Comparison of ENCODE assay signal across 17 mouse cellular contexts in the genomic region with DNA sequence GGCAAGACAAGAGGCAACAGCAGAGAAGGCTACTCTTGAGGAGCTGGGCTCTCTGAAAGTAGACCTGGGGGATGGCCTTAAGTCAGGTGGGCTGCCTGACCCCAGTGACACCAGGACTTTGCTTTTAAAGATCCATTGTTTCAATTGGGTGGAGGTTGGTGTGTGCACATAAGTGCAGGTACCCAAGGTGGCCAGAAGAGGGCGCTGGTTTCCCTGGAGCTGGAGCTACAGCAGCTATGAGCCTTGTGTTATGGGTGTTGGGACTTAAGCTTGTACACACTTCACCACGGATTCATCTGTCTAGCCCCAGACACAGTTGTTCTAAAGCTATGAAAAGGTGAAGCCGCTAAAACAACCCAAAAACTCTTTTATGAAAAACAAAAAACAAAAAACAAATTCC.
DNase-seq lines count a peak whose midpoint lies in the region; ATAC-seq and TF ChIP-seq lines count a peak whose summit lies in the region.
"Had no signal": no experiment of that assay in that cellular context is flagged by ENCODE, and none has a peak within 500 bp of the region (broad histone marks: within the 10 kb centered on the region; RNA-seq: fewer than 3 reads in every experiment).

No protein-coding gene starts in this region.

- ATAC-seq in forebrain, embryonic 14.5 days: no peak
- no peak for ATAC-seq in megakaryocyte progenitor cell, adult 5-6 weeks (replicated peaks; ENCODE audit: poor library complexity)
- ATAC-seq: forebrain, embryonic 16.5 days had no signal

- TF ChIP-seq CTCF in layer of hippocampus, adult 2 months (conservative IDR thresholded peaks at IDR 0.05): peak; percentile 63
- TF ChIP-seq CTCF in testis, adult 2 months (IDR thresholded peaks at IDR 0.05; ENCODE audit: control insufficient read depth, insufficient read depth, insufficient replicate concordance, low read depth, low read length): peak; percentile 84; the same call in 1 of the 2 replicates

- H3K4me3 ChIP-seq in forebrain, embryonic 10.5 days: no peak overlapping the region
- H3K4me3 ChIP-seq in forebrain, embryonic 14.5 days (ENCODE audit: low read depth, low read length): no peak overlapping the region
- no peak overlapping the region for H3K4me3 ChIP-seq in layer of hippocampus, adult 2 months
- no peak overlapping the region for H3K4me3 ChIP-seq in testis, adult 2 months (ENCODE audit: control insufficient read depth, low read depth, low read length)
- H3K4me3 ChIP-seq: embryonic facial prominence, embryonic 10.5 days; limb, embryonic 15.5 days; neural tube, embryonic 13.5 days had no signal

- TF ChIP-seq POLR2A in testis, adult 2 months (IDR thresholded peaks at IDR 0.05; ENCODE audit: control insufficient read depth, low read depth, low read length): no peak

- peaks cover 31% of the 10 kb centered on the region for H3K4me1 ChIP-seq in forebrain, embryonic 10.5 days
- no peaks in the 10 kb centered on the region; the same call in 1 of the 2 replicates for H3K4me1 ChIP-seq in forebrain, embryonic 14.5 days (ENCODE audit: control insufficient read depth, insufficient read depth, low read length)
- no peaks in the 10 kb centered on the region for H3K4me1 ChIP-seq in testis, adult 2 months (ENCODE audit: control insufficient read depth, insufficient read depth, low read length)
- H3K4me1 ChIP-seq: limb, embryonic 15.5 days had no signal

- no peak overlapping the region for H3K9ac ChIP-seq in forebrain, embryonic 14.5 days (ENCODE audit: low read length)
- H3K9ac ChIP-seq: limb, embryonic 15.5 days; neural tube, embryonic 13.5 days had no signal

- no peak for DNase-seq in forebrain, embryonic 10.5 days (ENCODE audit: extremely low spot score, low spot score)
- no peak for DNase-seq in forebrain, embryonic 14.5 days (ENCODE audit: low spot score)
- no peak for DNase-seq in layer of hippocampus, adult 2 months (ENCODE audit: low spot score in 2 of 2)
- no peak for DNase-seq in layer of hippocampus, adult 11-12 months (ENCODE audit: low spot score)
- DNase-seq in testis, postnatal 14 days (ENCODE audit: low spot score): no peak
- DNase-seq in right cerebral cortex, adult 2 months (ENCODE audit: low spot score in 2 of 2): no peak
- DNase-seq: cerebellum, postnatal 25 days; heart, adult 11 months; kidney, postnatal 10 days; lung, postnatal 10 days; thymus, adult 2 months had no signal

- no peaks in the 10 kb centered on the region for H3K27me3 ChIP-seq in forebrain, embryonic 10.5 days (ENCODE audit: poor library complexity, severe bottlenecking)
- no peaks in the 10 kb centered on the region for H3K27me3 ChIP-seq in forebrain, embryonic 14.5 days (replicated peaks; ENCODE audit: control insufficient read depth, insufficient read depth, low read length)
- H3K27me3 ChIP-seq in testis, adult 2 months (ENCODE audit: control insufficient read depth, insufficient read depth, low read length): no peaks in the 10 kb centered on the region
- H3K27me3 ChIP-seq: limb, embryonic 15.5 days; neural tube, embryonic 13.5 days had no signal

- no peak overlapping the region for H3K4me2 ChIP-seq in forebrain, embryonic 14.5 days (ENCODE audit: low read length)
- H3K4me2 ChIP-seq: limb, embryonic 15.5 days; neural tube, embryonic 13.5 days had no signal

- WGBS in forebrain, embryonic 10.5 days: 77% methylated on average over 3 of the region's 3 CpGs
- WGBS in forebrain, embryonic 14.5 days: 74% methylated on average over 3 of the region's 3 CpGs

- H3K9me3 ChIP-seq in forebrain, embryonic 10.5 days: peaks cover 4% of the 10 kb centered on the region; the same call in 1 of the 2 replicates
- H3K9me3 ChIP-seq in forebrain, embryonic 14.5 days (replicated peaks; ENCODE audit: control insufficient read depth, low read length): no peaks in the 10 kb centered on the region
- H3K9me3 ChIP-seq: embryonic facial prominence, embryonic 10.5 days; limb, embryonic 15.5 days; neural tube, embryonic 13.5 days had no signal

- H3K36me3 ChIP-seq in forebrain, embryonic 10.5 days (replicated peaks): no peaks in the 10 kb centered on the region
- no peaks in the 10 kb centered on the region for H3K36me3 ChIP-seq in forebrain, embryonic 14.5 days (ENCODE audit: control insufficient read depth, insufficient read depth, low read length)
- no peaks in the 10 kb centered on the region for H3K36me3 ChIP-seq in testis, adult 2 months (ENCODE audit: control insufficient read depth, insufficient read depth, low read length)
- H3K36me3 ChIP-seq: embryonic facial prominence, embryonic 10.5 days; limb, embryonic 15.5 days; neural tube, embryonic 13.5 days had no signal

- H3K27ac ChIP-seq in forebrain, embryonic 10.5 days: 0 out of 2 replicates have a peak overlapping the region, but pooled peaks have one; percentile 48
- H3K27ac ChIP-seq in forebrain, embryonic 14.5 days (ENCODE audit: low read depth, low read length): no peak overlapping the region
- H3K27ac ChIP-seq in layer of hippocampus, adult 2 months: no peak overlapping the region
- H3K27ac ChIP-seq in testis, adult 2 months (ENCODE audit: control insufficient read depth, insufficient read depth, low read depth, low read length): no peak overlapping the region
- H3K27ac ChIP-seq: embryonic facial prominence, embryonic 10.5 days; limb, embryonic 15.5 days; neural tube, embryonic 13.5 days had no signal
